Mouse (Mus musculus): ENCODE data around the gene Lrr1.

DNA sequence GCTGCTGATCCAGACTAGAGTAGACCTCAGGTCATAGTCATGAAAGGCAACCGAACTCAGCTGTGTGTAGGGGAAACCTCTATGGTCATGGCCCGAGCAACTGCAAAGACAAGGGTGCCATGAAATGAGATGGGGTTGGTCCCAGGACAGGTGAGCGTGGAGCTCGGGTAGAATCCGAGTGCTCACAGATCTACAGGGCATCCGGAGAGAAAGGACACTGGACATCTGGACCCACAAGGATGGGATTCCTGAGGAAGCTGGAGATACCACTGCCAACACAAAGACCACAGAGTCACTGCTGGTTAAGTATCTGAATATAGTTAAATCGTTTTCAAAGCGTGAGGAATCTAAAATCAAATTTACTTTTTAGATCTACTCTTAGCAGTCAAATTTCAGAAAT lies 38.8 kb downstream of the Lrr1 start:
- no peak for TF ChIP-seq CTCF (IDR thresholded peaks at IDR 0.05 in 2 of 3, conservative IDR thresholded peaks at IDR 0.05 in 1 of 3; ENCODE audit: control insufficient read depth in 1 of 3, insufficient read depth in 1 of 3, low read depth in 2 of 3, low read length in 3 of 3, poor library complexity in 1 of 3, severe bottlenecking in 1 of 3)
- TF ChIP-seq CHD2 (IDR thresholded peaks at IDR 0.05; ENCODE audit: low read length), result no peak
- TF ChIP-seq POLR2A (IDR thresholded peaks at IDR 0.05; ENCODE audit: control insufficient read depth in 1 of 2, insufficient read depth in 1 of 2, low read depth in 1 of 2, low read length in 2 of 2, poor library complexity in 1 of 2), result no peak
- TF ChIP-seq ZC3H11A (IDR thresholded peaks at IDR 0.05; ENCODE audit: low read depth, low read length), result no peak
- TF ChIP-seq MXI1 (IDR thresholded peaks at IDR 0.05; ENCODE audit: low read depth, low read length), result no peak
- TF ChIP-seq EP300 (IDR thresholded peaks at IDR 0.05; ENCODE audit: low read depth in 1 of 2, low read length in 2 of 2), result no peak
- no peak for TF ChIP-seq USF2 (IDR thresholded peaks at IDR 0.05; ENCODE audit: borderline replicate concordance in 1 of 2, insufficient read depth in 1 of 2, low read depth in 1 of 2, low read length in 2 of 2)
- TF ChIP-seq ZKSCAN1 (IDR thresholded peaks at IDR 0.05; ENCODE audit: low read depth, low read length), result no peak
- no peak for TF ChIP-seq TAL1 (IDR thresholded peaks at IDR 0.05; ENCODE audit: low read length)
- TF ChIP-seq NELFE (IDR thresholded peaks at IDR 0.05; ENCODE audit: low read depth, low read length), result no peak
- no peak for TF ChIP-seq UBTF (IDR thresholded peaks at IDR 0.05; ENCODE audit: borderline replicate concordance, insufficient read depth, low read depth, low read length)
